Mouse (Mus musculus) hindlimb bud, embryonic 11.5 days (tissue): ENCODE results near the gene Sh2d1b2.
A peak's percentile ranks its signal among the peaks of the same experiment; 100 is the strongest.

Experiments
- DNase-seq: peaks from one replicate; pipeline ENCODE4 v3.0.0-alpha.2; 2012; ENCODE audit warnings: low read depth, low spot score; ENCODE audit errors: extremely low spot score

The Sh2d1b2 gene

DNA sequence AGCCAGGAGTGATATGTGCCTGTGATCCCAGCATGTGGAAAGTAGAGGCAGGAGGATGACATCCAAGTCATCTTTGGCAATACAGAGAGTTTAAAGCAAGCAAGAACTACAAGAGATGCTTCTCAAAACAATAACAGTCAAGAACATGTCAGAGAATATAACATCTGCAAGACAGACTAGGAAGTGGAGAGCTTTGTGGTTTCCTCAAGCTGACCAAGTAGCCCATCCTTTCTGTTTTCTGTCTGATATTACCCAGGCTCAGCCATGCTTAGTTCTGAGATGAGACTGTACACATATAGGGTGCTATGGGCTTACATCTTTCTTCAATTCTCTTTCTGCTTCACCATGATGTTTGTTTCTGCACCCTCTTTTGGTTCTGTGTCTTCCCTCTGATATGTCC lies 40.7 kb downstream of the Sh2d1b2 start:
- DNase-seq: no peak

DNA sequence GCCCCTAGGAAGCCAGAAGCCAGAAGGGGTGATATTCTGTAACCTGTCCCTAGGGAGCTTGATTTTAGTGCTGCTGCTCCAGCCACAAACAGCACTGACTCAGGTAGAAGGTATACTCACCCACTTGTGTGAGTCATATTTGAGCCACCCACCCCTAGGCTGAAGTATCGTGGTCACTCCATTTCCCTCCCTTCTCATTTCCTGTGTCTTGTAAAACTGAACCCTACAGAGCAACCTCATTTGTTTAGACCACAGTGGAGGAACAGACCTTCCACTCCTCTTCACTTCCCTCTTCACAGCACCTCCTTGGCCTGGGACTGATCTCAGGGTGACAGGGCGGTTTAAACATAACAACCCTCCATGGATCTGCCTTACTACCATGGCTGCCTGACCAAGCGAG lies 44.5 kb downstream of the Sh2d1b2 start, which contains the start of gene Sh2d1b1:
Gene Sh2d1b1, plus strand, starts transcription at position 305 of the 400 bp plus-strand sequence.
- DNase-seq: no peak

DNA sequence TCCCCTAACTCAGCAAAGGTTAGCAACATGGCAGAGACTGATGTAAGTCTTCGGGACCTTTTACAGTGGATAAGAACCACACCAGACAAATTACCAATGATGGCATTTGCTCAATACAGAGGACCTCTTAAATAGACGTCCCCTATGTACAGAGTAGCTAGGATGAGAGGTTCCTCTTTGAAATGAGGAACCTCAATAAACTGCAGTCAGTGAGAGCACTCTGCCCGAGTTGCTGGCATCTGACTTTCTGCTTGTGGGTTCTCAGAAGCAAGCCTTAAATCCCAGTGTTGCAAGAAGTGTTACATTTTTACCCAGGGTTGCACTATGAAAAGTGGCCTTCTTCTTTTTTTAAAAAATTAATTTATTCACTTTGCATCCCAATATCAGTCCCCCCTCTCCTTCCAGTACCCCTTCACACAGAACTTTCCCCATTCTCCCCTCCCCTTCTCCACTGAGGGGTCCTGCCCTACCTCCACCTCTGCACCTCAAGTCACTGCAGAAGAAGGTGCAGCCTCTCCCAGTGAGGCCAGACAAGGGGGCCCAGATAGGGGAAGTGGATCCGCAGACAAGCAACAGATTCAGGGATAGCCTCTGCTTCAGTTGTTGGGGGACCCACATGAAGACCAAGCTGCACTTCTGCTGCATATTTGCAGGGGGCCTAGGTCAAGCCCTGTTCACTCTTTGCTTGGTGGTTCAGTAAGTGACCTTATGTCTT lies 50.0 kb downstream of the Sh2d1b2 start:
- no peak for DNase-seq

DNA sequence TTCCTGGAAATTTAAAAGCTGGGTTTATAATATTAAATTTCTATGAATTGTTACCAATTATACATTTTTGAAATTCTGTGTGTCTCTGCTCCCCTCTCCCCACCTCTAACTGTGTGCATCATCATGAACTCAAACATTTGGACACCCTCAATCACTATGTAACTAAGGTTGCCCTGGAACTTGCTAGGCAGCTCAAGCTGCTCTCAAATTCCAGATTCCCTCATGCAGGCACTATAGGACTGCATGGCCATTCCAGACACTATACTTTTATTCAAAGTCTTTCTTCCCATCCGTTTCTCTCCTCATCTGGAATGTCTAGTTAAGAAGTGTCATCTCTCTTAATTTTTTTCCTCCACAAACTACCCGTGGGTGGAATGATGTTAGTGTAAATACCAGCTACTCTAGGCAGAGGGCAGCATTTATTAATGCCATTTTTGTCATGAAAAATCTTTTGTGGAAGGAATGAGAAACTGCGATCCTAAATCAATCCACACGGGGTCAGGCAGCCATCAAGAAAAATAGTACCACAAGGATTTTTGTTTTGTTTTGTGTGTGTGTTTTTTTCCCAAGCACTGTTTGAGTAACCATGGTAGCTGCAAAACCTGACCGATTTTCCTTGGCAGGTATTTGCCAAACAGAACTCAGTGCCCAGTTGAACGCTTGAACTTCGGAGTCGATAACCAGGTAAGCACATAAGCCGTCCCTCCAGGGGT lies 59.8 kb downstream of the Sh2d1b2 start:
- DNase-seq: peak; percentile 35

DNA sequence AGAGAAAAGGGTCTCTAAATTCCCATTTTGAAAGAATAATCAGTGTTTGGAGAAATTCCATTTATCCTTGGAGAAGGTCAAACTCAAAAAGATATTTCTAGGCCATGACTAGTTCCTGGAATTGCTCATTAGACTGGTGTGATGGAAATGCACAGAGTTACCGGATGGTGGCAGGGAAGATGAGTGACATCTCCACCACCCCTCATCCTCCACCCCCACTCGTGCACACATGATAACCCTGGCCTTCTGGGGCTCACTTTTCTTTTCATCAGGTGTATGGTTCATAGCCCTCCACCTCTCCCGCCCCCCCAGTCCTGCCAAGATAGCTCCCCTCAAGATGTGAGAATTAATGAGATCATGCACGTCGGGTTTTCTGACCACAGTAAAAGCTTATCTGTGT lies 60.7 kb downstream of the Sh2d1b2 start:
- DNase-seq: no peak

DNA sequence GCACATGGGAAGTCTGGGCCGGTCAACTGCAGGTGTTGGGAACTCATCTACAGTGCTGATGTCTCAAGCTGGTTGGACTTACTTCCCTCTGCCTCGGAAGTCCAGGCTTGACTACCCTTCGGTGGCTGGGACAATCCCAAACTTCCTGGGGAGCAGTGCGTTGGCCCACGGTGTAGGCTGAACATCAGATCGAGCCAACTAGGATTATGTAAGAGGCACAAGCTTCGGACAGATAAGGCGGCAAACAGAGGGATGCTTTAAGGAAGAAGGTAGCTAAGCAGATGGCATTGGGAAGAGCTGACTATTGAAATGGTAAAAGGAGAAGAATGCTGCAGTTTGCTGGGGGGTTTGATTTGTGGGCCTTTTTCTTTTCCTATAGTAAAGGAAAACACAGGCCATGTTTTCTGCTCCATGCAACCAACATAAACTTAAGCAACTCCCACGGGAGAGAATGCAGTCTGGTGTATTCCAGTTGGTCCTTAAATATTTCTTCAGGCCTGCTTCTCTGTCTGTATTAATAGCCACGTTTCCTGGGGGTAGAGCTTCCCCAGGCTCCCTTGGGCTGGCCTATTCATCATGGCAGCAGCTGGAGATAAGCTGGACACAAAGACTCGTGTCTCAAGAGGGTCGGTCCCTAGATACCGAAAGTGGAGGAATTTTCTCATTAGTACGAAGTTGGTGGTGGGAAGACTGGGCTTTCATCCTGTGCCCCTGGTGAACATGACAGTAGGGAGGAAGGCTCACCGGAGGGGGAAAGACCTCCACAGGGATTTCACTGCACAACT lies 62.4 kb downstream of the Sh2d1b2 start:
- DNase-seq: no peak

DNA sequence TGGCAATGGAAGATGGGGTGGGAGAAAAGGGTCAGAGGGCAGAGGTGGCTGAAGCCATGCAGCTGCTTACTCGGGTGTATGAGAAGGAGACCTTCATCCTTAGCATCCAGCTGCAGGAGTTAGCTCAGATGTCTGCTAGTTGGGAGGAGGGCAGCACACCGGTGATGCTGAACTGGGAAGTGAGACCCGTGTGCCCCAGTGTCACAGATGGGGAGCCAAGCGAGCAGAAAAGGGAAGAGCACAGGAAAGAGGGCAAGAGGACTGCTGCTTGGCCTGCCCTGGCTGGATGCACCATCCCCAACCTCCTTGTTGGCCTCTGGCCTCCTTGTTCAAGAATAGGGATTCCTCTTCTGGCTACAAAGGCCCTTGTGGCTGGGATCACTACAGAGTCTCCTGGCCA lies 66.9 kb downstream of the Sh2d1b2 start:
- DNase-seq: no peak

DNA sequence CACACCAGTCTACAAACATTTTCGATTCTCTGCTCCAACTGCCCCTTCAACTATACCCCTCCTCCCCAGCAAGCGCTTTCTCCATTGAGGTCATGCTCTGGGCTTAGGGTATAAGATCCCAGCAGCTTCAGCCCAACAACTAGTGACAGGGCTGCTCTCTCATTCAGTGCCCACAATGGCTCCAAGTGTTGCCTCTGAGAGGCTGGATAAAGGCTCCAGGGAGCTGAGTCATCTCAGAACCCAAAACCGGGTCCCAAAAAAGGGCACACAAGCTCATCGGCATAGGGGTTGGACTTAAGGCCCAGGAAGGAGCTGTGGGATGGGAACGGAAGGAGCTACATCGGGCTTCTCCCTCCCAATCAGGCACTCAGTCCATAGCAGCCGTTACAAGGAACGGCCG lies 69.1 kb downstream of the Sh2d1b2 start:
- no peak for DNase-seq

DNA sequence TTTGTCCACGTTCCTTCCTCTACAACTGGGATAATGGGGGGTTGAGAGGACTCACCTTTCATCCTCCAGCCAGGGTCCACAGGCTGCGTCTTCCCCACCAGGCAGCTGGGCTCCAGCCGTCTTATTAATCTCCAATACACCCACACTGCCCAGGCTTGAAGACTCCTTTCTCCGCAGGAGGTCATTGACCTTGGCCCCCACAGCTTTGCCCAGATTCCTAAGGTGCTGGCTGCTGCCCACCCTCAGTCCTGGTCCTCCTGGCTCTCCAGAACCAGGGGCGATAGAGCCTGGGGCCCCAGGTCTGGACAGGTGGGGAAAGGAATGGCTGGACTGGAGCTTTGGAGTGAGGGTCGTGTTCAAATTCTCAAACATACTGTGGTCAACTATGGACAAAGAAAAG lies 69.9 kb downstream of the Sh2d1b2 start:
- DNase-seq: no peak

DNA sequence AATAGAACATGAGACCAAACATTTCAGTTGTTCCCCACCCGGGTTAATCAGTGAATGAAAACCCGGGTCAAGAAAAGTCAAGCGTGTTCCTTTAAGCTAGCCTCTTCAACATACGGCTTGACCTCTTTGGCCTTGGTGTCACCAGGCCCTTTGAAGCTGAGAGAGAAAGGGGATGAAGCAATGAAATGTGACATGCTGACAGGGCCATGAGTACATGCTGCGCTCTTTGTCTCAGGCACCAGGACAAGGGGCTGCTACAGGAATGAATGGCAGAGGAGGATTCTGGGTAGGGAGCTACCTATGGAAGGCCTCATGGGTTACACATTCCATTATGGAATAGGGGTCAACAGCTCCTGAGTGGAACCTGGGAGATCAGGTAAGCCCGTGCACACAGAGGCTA lies 70.6 kb downstream of the Sh2d1b2 start:
- DNase-seq: no peak
